In genomic region chr4:123718434-123718780, GRCm38 (mm10) we compare ENCODE assay signal across 8 mouse cellular contexts. TPM values are rescaled to one million over a fixed set of nuclear protein-coding genes. Genes with fewer than 3 reads are reported as not detected.
DNase-seq lines count a peak whose midpoint lies in the region; ATAC-seq and TF ChIP-seq lines count a peak whose summit lies in the region.

No protein-coding gene starts in this region.

- H3K4me3 ChIP-seq in kidney, embryonic 14.5 days (ENCODE audit: low read length) = peak overlapping the region; percentile 65
- peak overlapping the region; percentile 73 for H3K4me3 ChIP-seq in bone marrow, adult 2 months (replicated peaks; ENCODE audit: control insufficient read depth, low read depth, low read length)
- peak overlapping the region; percentile 83 for H3K4me3 ChIP-seq in hindbrain, embryonic 12.5 days
- H3K4me3 ChIP-seq in midbrain, embryonic 12.5 days = peak overlapping the region; percentile 89

- 0 out of 2 replicates have a peak, but pooled peaks cover 5% of the 10 kb centered on the region for H3K4me1 ChIP-seq in kidney, embryonic 14.5 days (ENCODE audit: control insufficient read depth, insufficient read depth, low read length)
- no peaks in the 10 kb centered on the region; the same call in 1 of the 2 replicates for H3K4me1 ChIP-seq in bone marrow, adult 2 months (ENCODE audit: control insufficient read depth, insufficient read depth, low read length)
- H3K4me1 ChIP-seq in hindbrain, embryonic 12.5 days = peaks cover 10% of the 10 kb centered on the region
- peaks cover 11% of the 10 kb centered on the region for H3K4me1 ChIP-seq in midbrain, embryonic 12.5 days

- peak overlapping the region; percentile 40; the same call in 1 of the 2 replicates for H3K9ac ChIP-seq in kidney, embryonic 14.5 days (ENCODE audit: low read depth, low read length)
- peak overlapping the region; percentile 61 for H3K9ac ChIP-seq in hindbrain, embryonic 12.5 days
- H3K9ac ChIP-seq in midbrain, embryonic 12.5 days (replicated peaks) = peak overlapping the region; percentile 50

- H3K9me3 ChIP-seq in kidney, embryonic 14.5 days (ENCODE audit: control insufficient read depth, low read length) = no peaks in the 10 kb centered on the region
- H3K9me3 ChIP-seq in hindbrain, embryonic 12.5 days (replicated peaks) = no peaks in the 10 kb centered on the region
- no peaks in the 10 kb centered on the region for H3K9me3 ChIP-seq in midbrain, embryonic 12.5 days

- 17% methylated on average over 7 of the region's 7 CpGs for WGBS in kidney, embryonic 14.5 days
- 14% methylated on average over 7 of the region's 7 CpGs for WGBS in bone marrow, adult 2 months
- 34% methylated on average over 7 of the region's 7 CpGs for WGBS in hindbrain, embryonic 12.5 days
- WGBS in midbrain, embryonic 12.5 days = 32% methylated on average over 7 of the region's 7 CpGs

- no peak for TF ChIP-seq CTCF in bone marrow, adult 2 months (IDR thresholded peaks at IDR 0.05; ENCODE audit: control insufficient read depth, insufficient read depth, low read length)

- no peaks in the 10 kb centered on the region for H3K27me3 ChIP-seq in kidney, embryonic 14.5 days (ENCODE audit: control insufficient read depth, insufficient read depth, low read length)
- no peaks in the 10 kb centered on the region for H3K27me3 ChIP-seq in hindbrain, embryonic 12.5 days
- no peaks in the 10 kb centered on the region for H3K27me3 ChIP-seq in midbrain, embryonic 12.5 days

- peak overlapping the region; percentile 58 for H3K4me2 ChIP-seq in kidney, embryonic 14.5 days (replicated peaks; ENCODE audit: low read depth, low read length)
- peak overlapping the region; percentile 86 for H3K4me2 ChIP-seq in hindbrain, embryonic 12.5 days (replicated peaks)
- peak overlapping the region; percentile 82 for H3K4me2 ChIP-seq in midbrain, embryonic 12.5 days (replicated peaks)

- no peak for DNase-seq in kidney, adult 11 months
- no peak for DNase-seq in spleen, postnatal 4 days (ENCODE audit: low spot score in 2 of 2)
- no peak for DNase-seq in cerebellum, adult 11-12 months

- peak overlapping the region; percentile 26; the same call in 1 of the 2 replicates for H3K27ac ChIP-seq in kidney, embryonic 14.5 days (ENCODE audit: low read depth, low read length)
- peak overlapping the region; percentile 82 for H3K27ac ChIP-seq in bone marrow, adult 2 months (ENCODE audit: control insufficient read depth, insufficient read depth, low read depth, low read length, poor library complexity)
- H3K27ac ChIP-seq in hindbrain, embryonic 12.5 days = no peak overlapping the region; the same call in 1 of the 2 replicates
- H3K27ac ChIP-seq in midbrain, embryonic 12.5 days (replicated peaks) = 0 out of 2 replicates have a peak overlapping the region, but pooled peaks have one; percentile 22

- peaks cover 17% of the 10 kb centered on the region for H3K36me3 ChIP-seq in kidney, embryonic 14.5 days (ENCODE audit: control insufficient read depth, insufficient read depth, low read length)
- H3K36me3 ChIP-seq in hindbrain, embryonic 12.5 days = peaks cover 18% of the 10 kb centered on the region
- H3K36me3 ChIP-seq in midbrain, embryonic 12.5 days = peaks cover 19% of the 10 kb centered on the region

- no peak for TF ChIP-seq POLR2A in bone marrow, adult 2 months (IDR thresholded peaks at IDR 0.05; ENCODE audit: borderline replicate concordance, control insufficient read depth, low read depth, low read length)

- peak; percentile 48; the same call in 1 of the 2 replicates for ATAC-seq in kidney, embryonic 14.5 days (ENCODE audit: low FRiP score, low TSS enrichment)
- peak; percentile 59; the same call in 1 of the 2 replicates for ATAC-seq in hindbrain, embryonic 12.5 days (ENCODE audit: low FRiP score)
- ATAC-seq in midbrain, embryonic 12.5 days (ENCODE audit: low FRiP score, low read depth) = peak; percentile 35; the same call in 1 of the 2 replicates
- no peak for ATAC-seq in megakaryocyte progenitor cell, adult 5-6 weeks (replicated peaks; ENCODE audit: poor library complexity)

RNA-seq across cellular contexts. Expression of gene Ndufs5, which starts 0.4 kb away (rescaled TPM):
- 321 and 417 TPM in 2 replicates for polyA plus RNA-seq in kidney, embryonic 14.5 days (2014; fragmentation: Nextera tagmentation; extraction: Ambion mirVana)
- polyA plus RNA-seq in bone marrow, adult 2 months (2011; ENCODE audit: insufficient read depth, insufficient read length, low replicate concordance, missing spikeins) = 79.0 and 95.2 TPM in 2 replicates
- 324 and 347 TPM in 2 replicates for polyA plus RNA-seq in hindbrain, embryonic 12.5 days (2016; fragmentation: Nextera tagmentation; extraction: Ambion mirVana)
- polyA plus RNA-seq in midbrain, embryonic 12.5 days (2016; fragmentation: Nextera tagmentation; extraction: Ambion mirVana) = 318 and 329 TPM in 2 replicates
- 150 and 160 TPM in 2 replicates for total RNA-seq in megakaryocyte progenitor cell, adult 5-6 weeks (2015)
- 142 and 157 TPM in 2 replicates for total RNA-seq in megakaryocyte progenitor cell, adult 5-6 weeks (2017)

RNA-seq across cellular contexts. Expression of gene Akirin1, which starts 31.7 kb away (rescaled TPM):
- 48.9 and 56.6 TPM in 2 replicates for polyA plus RNA-seq in kidney, embryonic 14.5 days (2014; fragmentation: Nextera tagmentation; extraction: Ambion mirVana)
- polyA plus RNA-seq in bone marrow, adult 2 months (2011; ENCODE audit: insufficient read depth, insufficient read length, low replicate concordance, missing spikeins) = 11.8 and 13.1 TPM in 2 replicates
- 94.3 and 99.3 TPM in 2 replicates for polyA plus RNA-seq in hindbrain, embryonic 12.5 days (2016; fragmentation: Nextera tagmentation; extraction: Ambion mirVana)
- polyA plus RNA-seq in midbrain, embryonic 12.5 days (2016; fragmentation: Nextera tagmentation; extraction: Ambion mirVana) = 102 and 103 TPM in 2 replicates
- 49.4 and 54.2 TPM in 2 replicates for total RNA-seq in megakaryocyte progenitor cell, adult 5-6 weeks (2015)
- 18.5 and 25.5 TPM in 2 replicates for total RNA-seq in megakaryocyte progenitor cell, adult 5-6 weeks (2017)

RNA-seq across cellular contexts. Expression of gene Macf1, which starts 34.2 kb away (rescaled TPM):
- 59.2 and 89.2 TPM in 2 replicates for polyA plus RNA-seq in kidney, embryonic 14.5 days (2014; fragmentation: Nextera tagmentation; extraction: Ambion mirVana)
- 64.6 and 124 TPM in 2 replicates for polyA plus RNA-seq in bone marrow, adult 2 months (2011; ENCODE audit: insufficient read depth, insufficient read length, low replicate concordance, missing spikeins)
- polyA plus RNA-seq in hindbrain, embryonic 12.5 days (2016; fragmentation: Nextera tagmentation; extraction: Ambion mirVana) = 75.1 and 80.2 TPM in 2 replicates
- polyA plus RNA-seq in midbrain, embryonic 12.5 days (2016; fragmentation: Nextera tagmentation; extraction: Ambion mirVana) = 78.3 and 79.3 TPM in 2 replicates
- 103 and 130 TPM in 2 replicates for total RNA-seq in megakaryocyte progenitor cell, adult 5-6 weeks (2015)
- 123 and 159 TPM in 2 replicates for total RNA-seq in megakaryocyte progenitor cell, adult 5-6 weeks (2017)
